Mouse (Mus musculus) kidney, adult 2 months (tissue): Measurements from ENCODE around the gene Serf2.

Experiments
- CTCF ChIP-seq: fragments of 200-500 bp; conservative IDR thresholded peaks from 2 replicates; pipeline ENCODE4 v1.5.1; 2011; ENCODE audit warnings: low read depth, mild to moderate bottlenecking, control low read depth, low read length, moderate library complexity, mixed read lengths; ENCODE audit not compliant: insufficient read depth, insufficient read length
- POLR2A ChIP-seq: fragments of 200-500 bp; IDR thresholded peaks from one replicate; pipeline ENCODE4 v1.6.1; 2011; ENCODE audit warnings: low read depth, low read length, control low read depth

DNA sequence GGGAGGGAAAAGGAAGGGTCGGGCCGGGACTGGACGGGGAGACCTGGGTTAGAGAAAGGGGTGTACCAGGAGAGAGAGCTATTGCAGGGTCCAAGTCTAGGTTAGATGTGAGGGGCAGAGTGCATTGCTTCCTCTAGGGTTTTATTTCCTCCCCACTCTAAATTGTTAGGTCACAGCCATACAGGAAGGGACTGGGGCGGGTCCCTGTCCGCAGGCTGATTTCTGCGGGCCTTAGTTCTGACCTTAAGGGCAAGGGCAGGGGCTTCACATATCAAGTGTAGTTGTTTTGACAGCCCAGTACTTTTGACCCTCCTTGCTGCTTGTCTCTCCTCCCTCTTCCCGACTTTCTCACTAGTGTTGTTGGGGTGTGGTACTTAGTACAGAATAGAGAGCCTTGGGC is 1.1 kb downstream of the Serf2 start:
- TF ChIP-seq CTCF, result no peak
- TF ChIP-seq POLR2A, result no peak
